Mouse (Mus musculus) intestine, embryonic 14.5 days (tissue): Measurements from ENCODE around the gene Apoc2. TPM values are rescaled to one million over a fixed set of nuclear protein-coding genes. Genes with fewer than 3 reads are reported as not detected.

Experiments
- ATAC-seq: fragments of 200-750 bp; cut with Nextera tagmentation; replicated peaks from 2 replicates; pipeline ENCODE4 v1.8.0; 2017; ENCODE audit warnings: low read depth, moderate number of reproducible peaks, moderate TSS enrichment, moderate library complexity; ENCODE audit not compliant: low FRiP score, low TSS enrichment
- DNase-seq: peaks from one replicate; pipeline ENCODE4 v3.0.0-alpha.2; 2018; ENCODE audit warnings: low spot score
- H3K27ac ChIP-seq: fragments of 300-500 bp; sonication (generic); 2 replicates; pipeline ENCODE4 v1.5.1; 2014; ENCODE audit warnings: low read depth, mild to moderate bottlenecking, control low read depth
- H3K27me3 ChIP-seq: fragments of 300-500 bp; sonication (generic); replicated peaks from 2 replicates; pipeline ENCODE4 v1.6.1; 2014; ENCODE audit warnings: low read length, control low read depth; ENCODE audit not compliant: control insufficient read depth, insufficient read depth
- H3K36me3 ChIP-seq: fragments of 300-500 bp; sonication (generic); 2 replicates; pipeline ENCODE4 v1.6.1; 2014; ENCODE audit warnings: low read length, control low read depth; ENCODE audit not compliant: control insufficient read depth, insufficient read depth
- H3K4me1 ChIP-seq: fragments of 300-500 bp; sonication (generic); replicated peaks from 2 replicates; pipeline ENCODE4 v1.6.1; 2014; ENCODE audit warnings: low read length, control low read depth, mixed read lengths; ENCODE audit not compliant: control insufficient read depth, insufficient read depth
- H3K4me2 ChIP-seq: fragments of 300-500 bp; sonication (generic); 2 replicates; pipeline ENCODE4 v1.6.1; 2014; ENCODE audit warnings: low read length
- H3K4me3 ChIP-seq: fragments of 300-500 bp; sonication (generic); 2 replicates; pipeline ENCODE4 v1.5.1; 2014; ENCODE audit warnings: low read depth, low read length, control low read depth, mixed read lengths
- H3K9ac ChIP-seq: fragments of 300-500 bp; sonication (generic); 2 replicates; pipeline ENCODE4 v1.6.1; 2014; ENCODE audit warnings: mild to moderate bottlenecking, low read length
- H3K9me3 ChIP-seq: fragments of 300-500 bp; sonication (generic); 2 replicates; pipeline ENCODE4 v1.6.1; 2016; ENCODE audit warnings: low read length, control low read depth; ENCODE audit not compliant: control insufficient read depth
- WGBS: fragments of 180-500 bp; shearing (Covaris S2); extraction: QIAGEN DNeasy Blood & Tissue Kit; methylation state at CpG from one replicate; pipeline ENCODE4 v1.1.7; 2014; 5-methylcytosine and 5-hydroxymethylcytosine counted together
- polyA plus RNA-seq: library from polyadenylated mRNA; unstranded; fragments of >200 nt; fragmentation: Nextera tagmentation; extraction: Ambion mirVana; gene quantifications from 2 replicates; pipeline ENCODE4 v1.2.1, GENCODE M21; 2014

Apoc2 gene
- polyA plus RNA-seq, 1 experiment from 2014 or later, result 13.7 TPM

DNA sequence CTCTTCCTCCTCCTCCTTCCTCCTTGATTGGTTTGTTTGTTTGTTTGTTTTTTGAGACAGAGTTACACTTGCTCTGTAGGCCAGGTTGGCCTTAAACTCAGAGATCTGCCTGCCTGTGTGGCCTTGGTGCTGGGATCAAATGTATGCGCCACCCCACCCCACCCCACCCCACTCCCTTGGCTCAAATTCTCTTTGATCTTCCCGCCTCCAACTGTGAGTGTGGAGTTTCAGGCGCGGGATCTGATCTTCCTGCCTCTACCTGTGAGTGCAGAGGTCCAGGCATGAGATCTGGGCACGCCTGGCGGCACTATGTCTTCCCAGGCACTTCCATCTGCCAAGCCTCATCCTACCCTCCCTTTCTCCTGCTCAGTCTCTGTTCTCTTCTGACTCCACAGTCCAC is 55.5 kb downstream of the Apoc2 start:
- WGBS, result 29% methylated on average over 6 of the region's 6 CpGs
- Histone ChIP-seq H3K27me3 (0 out of 2 replicates have a peak, but pooled peaks cover 6% of the 10 kb centered on the region), H3K9me3 (no peaks in the 10 kb centered on the region), H3K9ac (no peak overlapping the region), H3K4me2 (no peak overlapping the region), H3K4me3 (no peak overlapping the region), H3K4me1 (no peaks in the 10 kb centered on the region; the same call in 1 of the 2 replicates), H3K36me3 (no peaks in the 10 kb centered on the region), H3K27ac (no peak overlapping the region)
- DNase-seq (no peak), ATAC-seq (no peak)

Other genes with a start within 250 kb of the Apoc2 start
- 7.5 and 8.5 TPM in 2 replicates for gene Mark4, start 219.1 kb downstream of the Apoc2 start, polyA plus RNA-seq
- gene Exoc3l2, start 214.6 kb downstream of the Apoc2 start, polyA plus RNA-seq, result 0.76 and 0.90 TPM in 2 replicates
- gene Bloc1s3, start 169.6 kb downstream of the Apoc2 start, polyA plus RNA-seq, result 0.93 and 1.2 TPM in 2 replicates
- 113 TPM in 2 replicates for gene Trappc6a, start 169.5 kb downstream of the Apoc2 start, polyA plus RNA-seq
- gene Nkpd1, start 160.1 kb downstream of the Apoc2 start, polyA plus RNA-seq, result 0.09 and 0.27 TPM in 2 replicates
- 4.4 and 6.0 TPM in 2 replicates for gene Ppp1r37, start 114.9 kb downstream of the Apoc2 start, polyA plus RNA-seq
- 1.1 and 1.4 TPM in 2 replicates for gene Zfp296, start 100.7 kb downstream of the Apoc2 start, polyA plus RNA-seq
- 176 and 180 TPM in 2 replicates for gene Gemin7, start 100.3 kb downstream of the Apoc2 start, polyA plus RNA-seq
- gene Clasrp, start 73.5 kb downstream of the Apoc2 start, polyA plus RNA-seq, result 41.4 and 46.4 TPM in 2 replicates
- 9.4 and 9.5 TPM in 2 replicates for gene Relb, start 48.5 kb downstream of the Apoc2 start, polyA plus RNA-seq
- 75.2 and 84.6 TPM in 2 replicates for gene Clptm1, start 12.9 kb downstream of the Apoc2 start, polyA plus RNA-seq
- not detected in 2 replicates for gene Gm44805, start 3.5 kb upstream of the Apoc2 start, polyA plus RNA-seq
- 0.17 TPM in 1 of 2 replicates, not detected in the other for gene Apoc4, start 3.5 kb upstream of the Apoc2 start, polyA plus RNA-seq
- gene Apoc1, start 14.7 kb upstream of the Apoc2 start, polyA plus RNA-seq, result 8.3 and 9.1 TPM in 2 replicates
- 227 and 233 TPM in 2 replicates for gene Apoe, start 21.2 kb upstream of the Apoc2 start, polyA plus RNA-seq
- gene Tomm40, start 37.5 kb upstream of the Apoc2 start, polyA plus RNA-seq, result 143 and 174 TPM in 2 replicates
- gene Nectin2, start 72.5 kb upstream of the Apoc2 start, polyA plus RNA-seq, result 136 TPM in 2 replicates
- 89.6 and 93.4 TPM in 2 replicates for gene Bcam, start 93.1 kb upstream of the Apoc2 start, polyA plus RNA-seq
- 13.5 and 14.0 TPM in 2 replicates for gene Cblc, start 118.9 kb upstream of the Apoc2 start, polyA plus RNA-seq
- gene Bcl3, start 144.8 kb upstream of the Apoc2 start, polyA plus RNA-seq, result 9.5 and 13.5 TPM in 2 replicates
- 0.31 and 0.42 TPM in 2 replicates for gene Gm19345, start 174.1 kb upstream of the Apoc2 start, polyA plus RNA-seq
- gene Ceacam16, start 183.4 kb upstream of the Apoc2 start, polyA plus RNA-seq, result not detected in 2 replicates
- not detected in 2 replicates for gene Ceacam19, start 210.0 kb upstream of the Apoc2 start, polyA plus RNA-seq
- 10.6 and 11.9 TPM in 2 replicates for gene Pvr, start 243.2 kb upstream of the Apoc2 start, polyA plus RNA-seq